Mouse (Mus musculus) testis, adult 2 months (tissue): ENCODE measurements around the gene Fgfrl1.

Source experiments
- CTCF ChIP-seq: fragments of 200-500 bp; IDR thresholded peaks from 2 replicates; pipeline ENCODE4 v1.5.1; 2012; ENCODE audit warnings: low read depth, mild to moderate bottlenecking, inconsistent platforms, low read length, moderate library complexity; ENCODE audit not compliant: control insufficient read depth, insufficient read depth, insufficient replicate concordance
- POLR2A ChIP-seq: fragments of 200-500 bp; IDR thresholded peaks from 2 replicates; pipeline ENCODE4 v1.6.1; 2012; ENCODE audit warnings: low read depth, mild to moderate bottlenecking, inconsistent platforms, low read length, moderate library complexity; ENCODE audit not compliant: control insufficient read depth

- TF ChIP-seq POLR2A: no peak
- TF ChIP-seq CTCF: no peak
Measured at GRCm38 (mm10) chr5:108653341-108653740, 38.8 kb upstream of the Fgfrl1 start.
